ENCODE assay signal across 1 mouse cellular context in genomic region chr3:59109834-59110233, GRCm38 (mm10). TPM values are rescaled to one million over a fixed set of nuclear protein-coding genes. Genes with fewer than 3 reads are reported as not detected.
"Had no signal": no experiment of that assay in that cellular context is flagged by ENCODE, and none has a peak within 500 bp of the region (broad histone marks: within the 10 kb centered on the region; RNA-seq: fewer than 3 reads in every experiment).

No protein-coding gene starts in this region.

RNA-seq across cellular contexts. Expression of gene Gpr171, which starts 8.2 kb away (rescaled TPM):
- polyA plus RNA-seq: testis, adult 2 months had no signal
